8 mouse cellular contexts compared by ENCODE assay signal in genomic region chr4:139622373-139623282, GRCm38 (mm10). TPM values are rescaled to one million over a fixed set of nuclear protein-coding genes. Genes with fewer than 3 reads are reported as not detected.
DNase-seq lines count a peak whose midpoint lies in the region; ATAC-seq lines count a peak whose summit lies in the region.

Gene Aldh4a1 (plus strand): TSS chr4:139622866.

- peaks cover 20% of the 10 kb centered on the region for H3K4me1 ChIP-seq in hindbrain, embryonic 12.5 days

- peak within 1 kb of the TSS; percentile 86 for H3K4me2 ChIP-seq in hindbrain, embryonic 12.5 days (replicated peaks)

- no peaks in the 10 kb centered on the region for H3K27me3 ChIP-seq in hindbrain, embryonic 12.5 days

- WGBS in hindbrain, embryonic 12.5 days = under 1% methylated on average over 32 of the region's 38 CpGs

- peak; percentile 91 for DNase-seq in NIH3T3 (ENCODE audit: low read depth)
- peak; percentile 93 to 95 for DNase-seq in cerebellum, postnatal 10 days
- DNase-seq in frontal cortex, postnatal 10 days (ENCODE audit: low spot score in 2 of 2) = peak; percentile 88 to 92
- DNase-seq in layer of hippocampus, postnatal 14 days (ENCODE audit: low spot score in 2 of 2) = peak; percentile 88 to 96
- peak; percentile 85 for DNase-seq in lung, postnatal 14 days
- peak; percentile 97 for DNase-seq in retina, adult 2 months (ENCODE audit: low read depth, low spot score)
- DNase-seq in thymus, postnatal 36 days = peak; percentile 82 to 89

- peak within 1 kb of the TSS; percentile 82 for H3K27ac ChIP-seq in hindbrain, embryonic 12.5 days

- peak within 1 kb of the TSS; percentile 72 for H3K4me3 ChIP-seq in hindbrain, embryonic 12.5 days

- H3K9ac ChIP-seq in hindbrain, embryonic 12.5 days = peak within 1 kb of the TSS; percentile 70

- no peaks in the 10 kb centered on the region for H3K9me3 ChIP-seq in hindbrain, embryonic 12.5 days (replicated peaks)

- H3K36me3 ChIP-seq in hindbrain, embryonic 12.5 days = no peaks in the 10 kb centered on the region

- ATAC-seq in hindbrain, embryonic 12.5 days (ENCODE audit: low FRiP score) = peak; percentile 100

RNA-seq across cellular contexts. Expression of gene Aldh4a1, which starts in this region (rescaled TPM):
- 20.6 and 21.4 TPM in 2 replicates for polyA plus RNA-seq in hindbrain, embryonic 12.5 days (2016; fragmentation: Nextera tagmentation; extraction: Ambion mirVana)
- 10 to 100 TPM; 19.1 to 19.4 TPM for total RNA-seq in layer of hippocampus, postnatal 14 days (2021)

Comparison
In these comparisons a context has a peak if more than half of its experiments do, and no peak if none do; other contexts are left out.
1. Peak in every context shown above with its lines: DNase-seq, ATAC-seq, H3K4me3 ChIP-seq and H3K27ac ChIP-seq.